Mouse (Mus musculus) lung, adult 2 months (tissue): ENCODE results near the gene Ifna15. TPM values are rescaled to one million over a fixed set of nuclear protein-coding genes. Genes with fewer than 3 reads are reported as not detected.

Experiments
- DNase-seq: peaks from one replicate; pipeline ENCODE4 v3.0.0; 2022
- H3K4me1 ChIP-seq: fragments of 200-500 bp; 2 replicates; pipeline ENCODE4 v1.6.1; 2011; ENCODE audit warnings: low read length; ENCODE audit not compliant: control insufficient read depth, insufficient read depth
- H3K4me3 ChIP-seq: fragments of 200-500 bp; replicated peaks from 2 replicates; pipeline ENCODE3; 2011; ENCODE audit warnings: low read depth, mild to moderate bottlenecking, control low read depth, low read length; ENCODE audit errors: extremely low read depth
- CTCF ChIP-seq: fragments of 200-500 bp; IDR thresholded peaks from 2 replicates; pipeline ENCODE4 v1.5.1; 2011; ENCODE audit warnings: mild to moderate bottlenecking, low read length, control low read depth; ENCODE audit not compliant: insufficient read depth
- POLR2A ChIP-seq: fragments of 200-500 bp; IDR thresholded peaks from 2 replicates; pipeline ENCODE4 v1.6.1; 2011; ENCODE audit warnings: low read depth, mild to moderate bottlenecking, control low read depth, low read length, borderline replicate concordance; ENCODE audit errors: extremely low read depth
- WGBS: fragments of 180-500 bp; shearing (Covaris S2); methylation state at CpG from one replicate; pipeline ENCODE4 v1.1.7; 2018; 5-methylcytosine and 5-hydroxymethylcytosine counted together
- polyA plus RNA-seq: library from polyadenylated mRNA; depleted of rRNA; stranded (reverse); fragments of >200 nt; gene quantifications from 2 replicates; pipeline ENCODE4 v1.2.3, GENCODE M21; 2012

Gene Ifna15
- polyA plus RNA-seq, 1 experiment, result not detected

DNA sequence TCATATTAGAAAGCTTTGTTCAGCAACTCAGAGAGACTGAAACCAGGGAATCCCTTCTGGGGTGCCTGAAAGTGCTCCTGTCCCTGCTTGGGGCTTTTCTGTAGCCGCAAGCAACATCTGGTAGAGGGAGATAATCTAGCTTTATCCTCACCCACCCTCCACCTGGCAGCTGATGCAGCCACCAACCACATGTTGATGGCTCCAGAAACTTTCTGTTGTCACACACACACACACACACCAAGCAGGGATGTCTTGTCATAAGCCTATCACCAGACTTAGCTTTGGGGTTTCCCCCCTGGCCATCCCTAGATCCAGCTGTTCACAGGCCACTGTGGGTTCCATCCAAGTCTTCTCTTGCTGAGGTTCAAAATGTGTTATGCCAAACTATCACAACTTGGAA, 22.3 kb downstream of the Ifna15 start:
- TF ChIP-seq POLR2A (no peak), CTCF (no peak)
- peaks cover 11% of the 10 kb centered on the region; the same call in 1 of the 2 replicates for H3K4me1 ChIP-seq
- 81% methylated on average over 1 of the region's 1 CpGs for WGBS
- DNase-seq, result no peak
- H3K4me3 ChIP-seq, result no peak overlapping the region

DNA sequence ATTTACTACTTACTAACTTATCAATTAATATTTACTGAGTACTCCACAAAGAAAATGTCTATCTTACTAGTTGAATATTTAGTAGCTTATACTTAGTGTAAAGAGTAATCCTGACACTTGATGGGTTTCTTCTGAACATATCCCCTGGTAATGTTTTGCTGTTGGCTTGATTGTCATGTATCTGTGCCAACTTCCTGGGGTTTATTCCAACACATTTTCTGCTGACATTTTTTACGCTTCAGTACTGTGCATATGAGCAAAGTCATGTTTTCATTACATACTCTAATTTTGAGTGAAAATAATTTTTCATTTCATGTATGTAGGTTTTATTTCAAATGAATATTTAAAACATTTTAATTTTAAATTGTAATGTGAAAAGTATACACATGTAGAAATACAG, 23.1 kb downstream of the Ifna15 start:
- DNase-seq, result no peak
- TF ChIP-seq CTCF (no peak), POLR2A (no peak)
- H3K4me1 ChIP-seq, result peaks cover 11% of the 10 kb centered on the region; the same call in 1 of the 2 replicates
- 44% methylated on average over 1 of the region's 1 CpGs for WGBS
- no peak overlapping the region for H3K4me3 ChIP-seq

GRCm38 (mm10) chr4:88533499-88533898, 24.5 kb downstream of the Ifna15 start:
- no peak for TF ChIP-seq POLR2A
- TF ChIP-seq CTCF, result no peak
- no peak overlapping the region for H3K4me3 ChIP-seq
- H3K4me1 ChIP-seq, result peaks cover 11% of the 10 kb centered on the region; the same call in 1 of the 2 replicates
- DNase-seq, result no peak
- 97% methylated on average over 2 of the region's 2 CpGs for WGBS

GRCm38 (mm10) chr4:88530892-88531291, 27.2 kb downstream of the Ifna15 start:
- WGBS, result 56% methylated on average over 2 of the region's 2 CpGs
- TF ChIP-seq POLR2A (no peak), CTCF (no peak)
- DNase-seq, result no peak
- no peaks in the 10 kb centered on the region for H3K4me1 ChIP-seq
- H3K4me3 ChIP-seq, result no peak overlapping the region

DNA sequence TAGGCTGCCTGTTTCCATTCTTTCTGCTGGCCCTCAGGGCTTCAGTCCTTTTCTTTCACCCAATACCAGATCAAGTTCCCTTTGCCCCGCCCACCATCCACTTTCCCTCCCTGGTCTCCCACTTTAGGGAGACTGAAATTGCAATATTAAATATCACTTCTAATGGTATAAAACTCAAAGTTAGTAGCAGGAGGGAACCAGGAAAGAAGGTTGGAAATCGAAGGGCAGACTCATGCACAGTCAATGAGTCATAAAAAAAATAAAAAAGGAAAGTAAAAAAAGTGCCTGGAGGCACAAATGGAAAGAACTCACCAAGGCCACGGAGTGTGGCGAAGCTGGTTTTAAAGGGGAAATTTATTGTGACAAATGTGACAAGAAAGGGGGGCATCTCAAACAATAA, 27.8 kb downstream of the Ifna15 start:
- Histone ChIP-seq H3K4me1 (no peaks in the 10 kb centered on the region), H3K4me3 (no peak overlapping the region)
- 73% methylated on average over 4 of the region's 4 CpGs for WGBS
- TF ChIP-seq POLR2A, result no peak
- no peak for DNase-seq

DNA sequence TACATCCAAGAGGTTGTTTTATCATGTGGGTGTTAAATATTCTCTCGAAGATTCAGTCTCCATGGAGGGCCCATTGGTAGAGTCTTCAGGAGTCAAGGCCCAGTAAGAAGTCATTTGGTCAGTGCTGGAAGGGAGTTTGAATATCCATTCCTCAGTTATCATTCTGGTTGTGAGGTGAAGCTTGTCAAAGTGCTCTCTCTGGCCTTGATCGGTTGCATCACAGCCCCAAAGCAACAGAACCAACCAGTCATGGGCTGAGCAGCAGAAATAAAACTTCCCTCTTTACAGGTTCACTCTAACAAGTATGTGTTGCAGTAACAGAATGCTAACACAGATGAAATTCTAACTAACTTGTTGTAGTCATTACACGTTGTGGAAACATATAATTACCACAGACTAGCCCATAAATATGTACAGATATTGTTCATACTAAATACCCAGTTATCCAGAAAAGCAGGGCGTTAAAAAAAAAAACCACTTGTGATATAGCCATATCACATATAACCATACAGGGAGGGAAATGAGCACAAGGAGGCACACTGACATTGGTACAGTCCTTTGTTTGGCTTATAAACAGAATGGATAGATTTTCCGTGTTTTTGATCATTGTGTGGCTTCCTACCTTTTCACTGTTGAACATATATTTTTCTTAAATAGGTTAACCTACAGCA, 31.5 kb downstream of the Ifna15 start:
- DNase-seq, result no peak
- H3K4me1 ChIP-seq, result no peaks in the 10 kb centered on the region
- no peak overlapping the region for H3K4me3 ChIP-seq
- no peak for TF ChIP-seq POLR2A
- no peak for TF ChIP-seq CTCF
- WGBS, result 78% methylated on average over 5 of the region's 5 CpGs

- H3K4me1 ChIP-seq, result no peaks in the 10 kb centered on the region
- no peak for TF ChIP-seq CTCF
- no peak for TF ChIP-seq POLR2A
- no peak overlapping the region for H3K4me3 ChIP-seq
- WGBS, result 71% methylated on average over 3 of the region's 3 CpGs
- no peak for DNase-seq
Measured at GRCm38 (mm10) chr4:88525393-88525792, 32.7 kb downstream of the Ifna15 start.

DNA sequence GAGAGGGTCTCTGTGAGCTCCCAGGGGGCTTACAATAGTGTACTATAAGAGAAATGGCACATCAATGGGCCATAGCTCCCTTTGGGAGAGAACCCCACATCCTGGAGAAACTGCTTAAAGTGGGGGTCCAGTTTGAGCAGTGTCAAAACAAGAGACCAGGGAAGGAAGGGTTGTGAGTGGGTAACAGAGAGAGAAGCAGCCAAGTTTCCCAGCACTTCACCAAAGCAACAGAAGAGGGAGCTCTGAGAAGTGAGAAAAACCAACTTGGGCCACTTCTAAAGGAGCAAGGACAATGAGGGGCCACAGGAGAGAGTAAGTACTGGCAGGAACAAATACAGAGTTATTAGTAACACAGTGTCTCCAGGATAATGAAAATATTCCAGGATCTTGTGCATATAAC, 34.8 kb downstream of the Ifna15 start:
- no peak for TF ChIP-seq POLR2A
- 0 out of 2 replicates have a peak, but pooled peaks have one; percentile 21 for TF ChIP-seq CTCF
- no peaks in the 10 kb centered on the region for H3K4me1 ChIP-seq
- DNase-seq, result no peak
- no peak overlapping the region for H3K4me3 ChIP-seq

DNA sequence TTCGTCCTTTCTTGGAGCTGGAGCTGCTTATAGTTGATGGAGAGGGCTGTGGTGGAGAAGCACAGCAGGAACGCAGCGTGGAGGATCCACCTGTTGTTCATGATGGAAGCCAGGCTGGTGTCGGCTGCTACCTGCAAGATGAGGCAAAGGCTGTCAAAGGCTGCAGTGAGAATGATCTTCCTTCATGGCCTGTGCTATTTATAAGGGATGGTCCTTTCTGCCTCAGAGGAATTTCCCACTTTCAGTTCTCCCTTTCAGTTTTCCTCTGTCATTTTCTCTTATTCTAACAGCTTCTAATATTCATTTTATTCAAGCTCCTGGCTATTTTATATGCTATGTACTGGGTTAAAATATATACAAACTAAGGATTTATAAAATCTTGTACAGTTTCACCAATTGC, 35.4 kb downstream of the Ifna15 start, which contains the start of gene Ifnb1:
Gene Ifnb1, minus strand, starts transcription at position 101 of the 400 bp plus-strand sequence.
- no peaks in the 10 kb centered on the region for H3K4me1 ChIP-seq
- WGBS, result 86% methylated on average over 4 of the region's 4 CpGs
- H3K4me3 ChIP-seq, result no peak within 1 kb of the TSS
- DNase-seq, result no peak
- TF ChIP-seq CTCF, result no peak
- no peak for TF ChIP-seq POLR2A

- Histone ChIP-seq H3K4me3 (no peak overlapping the region), H3K4me1 (peaks cover 12% of the 10 kb centered on the region)
- no peak for TF ChIP-seq CTCF
- no peak for TF ChIP-seq POLR2A
- no peak for DNase-seq
- 96% methylated on average over 2 of the region's 2 CpGs for WGBS
Measured at GRCm38 (mm10) chr4:88517957-88518356, 40.1 kb downstream of the Ifna15 start.
